Mouse (Mus musculus) ES-E14 (cell line): ENCODE results near the gene Ppara.

ENCODE experiments used
- CHD2 ChIP-seq: IDR thresholded peaks from 2 replicates; pipeline ENCODE4 v1.6.1; 2014; ENCODE audit warnings: mild to moderate bottlenecking, low read depth, low read length, inconsistent platforms
- ZC3H11A ChIP-seq: IDR thresholded peaks from 2 replicates; pipeline ENCODE4 v1.6.1; 2012; ENCODE audit warnings: low read depth, mild to moderate bottlenecking, inconsistent platforms, low read length, borderline replicate concordance

- no peak for TF ChIP-seq CHD2
- no peak for TF ChIP-seq ZC3H11A
Measured at GRCm38 (mm10) chr15:85828071-85828470, 93.3 kb downstream of the Ppara start.
